Mouse (Mus musculus) brain, embryonic 14.5 days (tissue): Measurements from ENCODE around the gene Olfr1502.
"Not testable (repeated sequence)": the region's sequence is repeated elsewhere in the genome, so short reads cannot be mapped to it uniquely, and the experiment has no call there.

Experiments used
- CTCF ChIP-seq: fragments of 200-500 bp; IDR thresholded peaks from 2 replicates; pipeline ENCODE4 v1.5.1; 2012; ENCODE audit warnings: inconsistent platforms, mild to moderate bottlenecking, moderate library complexity, borderline replicate concordance; ENCODE audit not compliant: insufficient read depth, insufficient read length; ENCODE audit errors: extremely low read depth
- POLR2A ChIP-seq: fragments of 200-500 bp; IDR thresholded peaks from 2 replicates; pipeline ENCODE4 v1.6.1; 2012; ENCODE audit warnings: mild to moderate bottlenecking, inconsistent platforms, borderline replicate concordance; ENCODE audit not compliant: poor library complexity, insufficient read depth, insufficient read length, severe bottlenecking; ENCODE audit errors: extremely low read depth

GRCm38 (mm10) chr19:13850592-13850991, 11.0 kb upstream of the Olfr1502 start, which contains the start of gene Olfr1501:
- not testable (repeated sequence) for TF ChIP-seq CTCF, POLR2A
